Mouse (Mus musculus) CH12.LX (cell line): ENCODE measurements at regions not wholly inside any gene's neighbourhood (a gene's known extent, or its start where the extent isn't known, plus 50 kb on each side); places are given as distances from the start of the nearest gene placed in this dataset.

Source experiments
- DNase-seq: peaks from one replicate; pipeline ENCODE4 v3.0.0-alpha.2; 2013; ENCODE audit errors: extremely low read depth
- H3K27ac ChIP-seq: 2 replicates; pipeline ENCODE4 v1.5.1; 2012; ENCODE audit warnings: low read depth, mild to moderate bottlenecking, control low read depth, moderate library complexity; ENCODE audit not compliant: insufficient read depth
- H3K27me3 ChIP-seq: replicated peaks from 2 replicates; pipeline ENCODE3; 2012; ENCODE audit warnings: inconsistent platforms
- H3K36me3 ChIP-seq, 2 experiments: replicated peaks in 1 of 2; 2 replicates each; pipeline versions ENCODE3 to v1.6.1; 2012; ENCODE audit warnings: inconsistent platforms in 1 of 2, low read length in 1 of 2, mild to moderate bottlenecking in 1 of 2, mixed read lengths in 1 of 2, moderate library complexity in 1 of 2; ENCODE audit not compliant: control insufficient read depth in 1 of 2, insufficient read depth in 1 of 2
- H3K4me1 ChIP-seq, 2 experiments: 2 replicates each; pipeline ENCODE4 v1.6.1; 2012; ENCODE audit warnings: inconsistent platforms in 1 of 2, moderate library complexity in 1 of 2; ENCODE audit not compliant: insufficient read depth in 2 of 2, control insufficient read depth in 1 of 2
- H3K4me2 ChIP-seq: 2 replicates; pipeline ENCODE4 v1.6.1; 2012; ENCODE audit warnings: low read depth, mild to moderate bottlenecking, control low read depth; ENCODE audit not compliant: poor library complexity, insufficient read depth, severe bottlenecking
- H3K4me3 ChIP-seq, 3 experiments: fragments of 150-350 bp in 1 of 3; sonication (generic) in 1 of 3; replicated peaks in 1 of 3; 2 replicates each; pipeline versions ENCODE3 to v1.5.1; 2011 to 2012; ENCODE audit warnings: low read depth in 2 of 3, low read length in 2 of 3, mild to moderate bottlenecking in 2 of 3, moderate library complexity in 2 of 3, control low read depth in 1 of 3, improper control_type of control experiment in 1 of 3, inconsistent platforms in 1 of 3, mixed read lengths in 1 of 3; ENCODE audit not compliant: poor library complexity in 1 of 3
- H3K79me2 ChIP-seq: replicated peaks from 2 replicates; pipeline ENCODE4 v1.6.1; 2012; ENCODE audit warnings: mild to moderate bottlenecking, moderate library complexity; ENCODE audit not compliant: control insufficient read depth, poor library complexity, insufficient read depth, severe bottlenecking; ENCODE audit errors: extremely low read depth
- H3K9ac ChIP-seq: 2 replicates; pipeline ENCODE4 v1.6.1; 2012; ENCODE audit warnings: low read depth, mild to moderate bottlenecking, control low read depth, moderate library complexity; ENCODE audit not compliant: insufficient read depth
- H3K9me3 ChIP-seq: replicated peaks from 2 replicates; pipeline ENCODE3; 2012; ENCODE audit warnings: low read length, inconsistent platforms, mixed read lengths
- BHLHE40 ChIP-seq: IDR thresholded peaks from 2 replicates; pipeline ENCODE4 v1.6.1; 2011; ENCODE audit warnings: mild to moderate bottlenecking, low read depth, low read length, improper control_type of control experiment
- CHD1 ChIP-seq: IDR thresholded peaks from 2 replicates; pipeline ENCODE4 v1.6.1; 2012; ENCODE audit warnings: low read depth, low read length, improper control_type of control experiment, inconsistent platforms
- CTCF ChIP-seq, 2 experiments: IDR thresholded peaks in 1 of 2; conservative IDR thresholded peaks in 1 of 2; 2 replicates each; pipeline ENCODE4 v1.5.1; 2011 to 2012; ENCODE audit warnings: low read depth in 2 of 2, low read length in 2 of 2, improper control_type of control experiment in 1 of 2, inconsistent platforms in 1 of 2, mild to moderate bottlenecking in 1 of 2, moderate library complexity in 1 of 2
- EP300 ChIP-seq: IDR thresholded peaks from 2 replicates; pipeline ENCODE4 v1.6.1; 2011; ENCODE audit warnings: low read length, improper control_type of control experiment
- ETS1 ChIP-seq: conservative IDR thresholded peaks from 2 replicates; pipeline ENCODE4 v1.6.1; 2012; ENCODE audit warnings: low read depth, mild to moderate bottlenecking, inconsistent platforms, low read length, improper control_type of control experiment, moderate library complexity
- GABPA ChIP-seq: IDR thresholded peaks from 2 replicates; pipeline ENCODE4 v1.6.1; 2012; ENCODE audit warnings: low read depth, low read length, improper control_type of control experiment, inconsistent platforms; ENCODE audit not compliant: insufficient replicate concordance
- IRF4 ChIP-seq: IDR thresholded peaks from 2 replicates; pipeline ENCODE4 v1.6.1; 2014; ENCODE audit warnings: low read depth, mild to moderate bottlenecking, inconsistent platforms, low read length, improper control_type of control experiment
- JUND ChIP-seq: conservative IDR thresholded peaks from 2 replicates; pipeline ENCODE4 v1.6.1; 2011; ENCODE audit warnings: low read depth, low read length, improper control_type of control experiment
- MAFK ChIP-seq: IDR thresholded peaks from 2 replicates; pipeline ENCODE4 v1.6.1; 2011; ENCODE audit warnings: low read length, improper control_type of control experiment; ENCODE audit not compliant: insufficient replicate concordance
- MAZ ChIP-seq: IDR thresholded peaks from 2 replicates; pipeline ENCODE4 v1.6.1; 2012; ENCODE audit warnings: low read depth, mild to moderate bottlenecking, inconsistent platforms, low read length, improper control_type of control experiment, moderate library complexity
- NRF1 ChIP-seq: IDR thresholded peaks from 2 replicates; pipeline ENCODE4 v1.6.1; 2014; ENCODE audit warnings: low read depth, mild to moderate bottlenecking, inconsistent platforms, low read length, improper control_type of control experiment, moderate library complexity
- PAX5 ChIP-seq: IDR thresholded peaks from 2 replicates; pipeline ENCODE4 v1.6.1; 2012; ENCODE audit warnings: low read length, inconsistent platforms, mixed read lengths
- POLR2A ChIP-seq: IDR thresholded peaks from 2 replicates; pipeline ENCODE4 v1.6.1; 2011; ENCODE audit warnings: low read depth, mild to moderate bottlenecking, improper control_type of control experiment, low read length
- RAD21 ChIP-seq: IDR thresholded peaks from 2 replicates; pipeline ENCODE4 v1.6.1; 2011; ENCODE audit warnings: low read depth, mild to moderate bottlenecking, low read length, improper control_type of control experiment, moderate library complexity
- RCOR1 ChIP-seq: conservative IDR thresholded peaks from 2 replicates; pipeline ENCODE4 v1.6.1; 2012; ENCODE audit warnings: low read depth, mild to moderate bottlenecking, inconsistent platforms, low read length, improper control_type of control experiment
- SMC3 ChIP-seq: IDR thresholded peaks from 2 replicates; pipeline ENCODE4 v1.6.1; 2011; ENCODE audit warnings: low read depth, low read length, improper control_type of control experiment
- TBP ChIP-seq: conservative IDR thresholded peaks from 2 replicates; pipeline ENCODE4 v1.6.1; 2011; ENCODE audit warnings: low read depth, low read length, improper control_type of control experiment
- UBTF ChIP-seq: IDR thresholded peaks from 2 replicates; pipeline ENCODE4 v1.6.1; 2012; ENCODE audit warnings: low read depth, mild to moderate bottlenecking, inconsistent platforms, low read length, improper control_type of control experiment, moderate library complexity
- USF2 ChIP-seq: conservative IDR thresholded peaks from 2 replicates; pipeline ENCODE4 v1.6.1; 2011; ENCODE audit warnings: low read depth, low read length, improper control_type of control experiment
- dilution Hi-C: fragments of 300-500 bp; cut with MboI; formaldehyde crosslinking; loops from 2 replicates; pipeline ENCODE4 v1.14.3; 2020; ENCODE audit warnings: low sequenced_read_pairs; ENCODE audit not compliant: extremely low pct_unique_long_range_greater_than_20kb, extremely low pct_ligation_motif_present
- in situ Hi-C: fragments of 300-500 bp; cut with MboI; formaldehyde crosslinking; loops from 3 replicates; pipeline ENCODE4 v1.14.3; 2019; ENCODE audit warnings: low sequenced_read_pairs, low pct_ligation_motif_present, low pct_unique_long_range_greater_than_20kb, mixed read lengths

GRCm38 (mm10) chr16:77236509-77237271 is 223.2 kb downstream of the Usp25 start:
- H3K9me3 ChIP-seq = peaks cover 25% of the 10 kb centered on the region
- H3K27ac ChIP-seq = no peak overlapping the region
- no peaks in the 10 kb centered on the region for H3K4me1 ChIP-seq
- H3K4me2 ChIP-seq = no peak overlapping the region
- H3K36me3 ChIP-seq = no peaks in the 10 kb centered on the region
- in situ Hi-C loops (no loop called here), dilution Hi-C loops (no loop called here)
- TF ChIP-seq JUND = no peak
- DNase-seq = no peak
- no peak overlapping the region for H3K9ac ChIP-seq
- no peaks in the 10 kb centered on the region for H3K79me2 ChIP-seq
- H3K27me3 ChIP-seq = no peaks in the 10 kb centered on the region
- no peak overlapping the region for H3K4me3 ChIP-seq

GRCm38 (mm10) chr16:77236021-77236420 is 222.5 kb downstream of the Usp25 start:
- no peak overlapping the region for H3K9ac ChIP-seq
- no peak overlapping the region for H3K27ac ChIP-seq
- no peaks in the 10 kb centered on the region for H3K4me1 ChIP-seq
- TF ChIP-seq JUND (no peak), POLR2A (no peak), CTCF (conservative IDR thresholded peaks at IDR 0.05 in 1 of 2, IDR thresholded peaks at IDR 0.05 in 1 of 2; ENCODE audit: low read depth in 2 of 2, low read length in 2 of 2) (no peak), IRF4 (no peak), MAFK (no peak)
- H3K4me3 ChIP-seq = no peak overlapping the region
- no peaks in the 10 kb centered on the region for H3K27me3 ChIP-seq
- H3K9me3 ChIP-seq = peaks cover 23% of the 10 kb centered on the region
- no peaks in the 10 kb centered on the region for H3K79me2 ChIP-seq
- in situ Hi-C loops (no loop called here), dilution Hi-C loops (no loop called here)
- no peak for DNase-seq
- H3K4me2 ChIP-seq = no peak overlapping the region
- no peaks in the 10 kb centered on the region for H3K36me3 ChIP-seq

GRCm38 (mm10) chr16:77235449-77235848 is 221.9 kb downstream of the Usp25 start:
- dilution Hi-C loops (no loop called here), in situ Hi-C loops (no loop called here)
- no peaks in the 10 kb centered on the region for H3K36me3 ChIP-seq

More at GRCm38 (mm10) chr16:77235449-77235848, 221.9 kb downstream of the Usp25 start:
- H3K4me3 ChIP-seq = no peak overlapping the region
- no peaks in the 10 kb centered on the region for H3K27me3 ChIP-seq
- no peak overlapping the region for H3K27ac ChIP-seq
- no peak overlapping the region for H3K4me2 ChIP-seq
- no peak overlapping the region for H3K9ac ChIP-seq
- no peaks in the 10 kb centered on the region for H3K4me1 ChIP-seq
- no peaks in the 10 kb centered on the region for H3K79me2 ChIP-seq
- TF ChIP-seq UBTF (no peak), ETS1 (no peak), RCOR1 (no peak), PAX5 (no peak), SMC3 (no peak), CHD1 (no peak), GABPA (no peak), MAZ (no peak), NRF1 (no peak), USF2 (no peak), EP300 (no peak), TBP (no peak), CTCF (conservative IDR thresholded peaks at IDR 0.05 in 1 of 2, IDR thresholded peaks at IDR 0.05 in 1 of 2; ENCODE audit: low read depth in 2 of 2, low read length in 2 of 2) (no peak), JUND (no peak), BHLHE40 (no peak), RAD21 (no peak)
- H3K9me3 ChIP-seq = peaks cover 23% of the 10 kb centered on the region
- DNase-seq = no peak
